Mouse (Mus musculus) myocyte (in vitro differentiated cells): ENCODE measurements around the gene Gas7.

ENCODE experiments used
- CEBPB ChIP-seq: IDR thresholded peaks from 2 replicates; pipeline ENCODE4 v1.6.1; 2011; ENCODE audit warnings: mild to moderate bottlenecking, moderate library complexity; ENCODE audit not compliant: poor library complexity, insufficient read depth, severe bottlenecking
- E2F4 ChIP-seq: IDR thresholded peaks from one replicate; pipeline ENCODE4 v1.6.1; 2011; ENCODE audit warnings: mild to moderate bottlenecking, control low read depth, moderate library complexity; ENCODE audit not compliant: insufficient read depth
- MAX ChIP-seq: IDR thresholded peaks from one replicate; pipeline ENCODE4 v1.6.1; 2011; ENCODE audit warnings: low read depth, mild to moderate bottlenecking, control low read depth
- MYOD1 ChIP-seq, 3 experiments: IDR thresholded peaks; one replicate each; pipeline ENCODE4 v1.6.1; 2011; ENCODE audit warnings: control low read depth in 2 of 3, low read depth in 2 of 3, mild to moderate bottlenecking in 2 of 3, moderate library complexity in 1 of 3; ENCODE audit not compliant: insufficient read length in 2 of 3, control insufficient read depth in 1 of 3
- MYOG ChIP-seq, 3 experiments: IDR thresholded peaks; one replicate each; pipeline ENCODE4 v1.6.1; 2011; ENCODE audit warnings: control low read depth in 2 of 3, low read depth in 2 of 3, mild to moderate bottlenecking in 2 of 3; ENCODE audit not compliant: insufficient read length in 2 of 3, control insufficient read depth in 1 of 3, insufficient read depth in 1 of 3
- POLR2A ChIP-seq: IDR thresholded peaks from one replicate; pipeline ENCODE4 v1.6.1; 2011; ENCODE audit warnings: low read depth, mild to moderate bottlenecking, control low read depth, moderate library complexity; ENCODE audit not compliant: insufficient read length

DNA sequence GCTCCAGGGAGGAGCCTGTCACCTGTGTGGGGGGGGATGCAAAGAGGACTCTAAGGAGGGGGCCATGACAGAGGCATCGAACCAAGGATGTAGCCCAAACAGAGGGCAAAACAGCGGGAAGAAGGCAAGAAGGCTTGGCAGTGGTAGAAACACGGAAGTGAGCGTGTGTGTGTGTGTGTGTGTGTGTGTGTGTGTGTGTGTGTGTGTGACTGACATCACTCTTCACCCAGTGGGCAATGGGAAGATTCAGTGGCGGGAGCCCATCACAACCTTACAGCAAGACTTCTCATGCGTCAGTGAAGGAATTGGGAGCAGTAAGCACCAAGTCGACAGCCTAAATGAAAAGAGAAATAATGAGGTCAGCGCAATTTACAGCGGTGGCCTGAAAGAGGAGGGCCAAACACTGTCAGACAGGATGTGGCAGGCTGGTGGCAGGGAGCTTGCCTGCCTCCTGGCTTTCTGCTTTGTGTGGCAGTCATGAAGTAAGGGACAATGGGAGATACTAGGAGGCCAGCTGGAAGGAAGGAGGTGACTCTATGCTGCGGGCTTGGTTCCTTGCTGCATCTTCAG lies 153.0 kb downstream of the Gas7 start:
- TF ChIP-seq E2F4: no peak
- TF ChIP-seq MAX: no peak
- TF ChIP-seq POLR2A: no peak
- no peak for TF ChIP-seq CEBPB
- no peak for TF ChIP-seq MYOG (IDR thresholded peaks at IDR 0.05; ENCODE audit: control insufficient read depth in 1 of 3, insufficient read depth in 1 of 3, insufficient read length in 2 of 3, low read depth in 2 of 3)
- TF ChIP-seq MYOD1 (IDR thresholded peaks at IDR 0.05; ENCODE audit: control insufficient read depth in 1 of 3, insufficient read length in 2 of 3, low read depth in 2 of 3): no peak
